Mouse (Mus musculus) neural tube, embryonic 13.5 days (tissue): ENCODE results near the gene Tmem238l. TPM values are rescaled to one million over a fixed set of nuclear protein-coding genes. Genes with fewer than 3 reads are reported as not detected.
A peak's percentile ranks its signal among the peaks of the same experiment; 100 is the strongest.

Source experiments
- ATAC-seq: fragments of 200-750 bp; cut with Nextera tagmentation; 2 replicates; pipeline ENCODE4 v1.8.0; 2017; ENCODE audit warnings: low read depth, mild to moderate bottlenecking, moderate TSS enrichment, moderate library complexity
- H3K27ac ChIP-seq: fragments of 300-500 bp; sonication (generic); replicated peaks from 2 replicates; pipeline ENCODE4 v1.5.1; 2015; ENCODE audit warnings: moderate library complexity, mild to moderate bottlenecking, inconsistent platforms
- H3K27me3 ChIP-seq: fragments of 300-500 bp; sonication (generic); 2 replicates; pipeline ENCODE4 v1.6.1; 2015; ENCODE audit warnings: mild to moderate bottlenecking, inconsistent platforms
- H3K36me3 ChIP-seq: fragments of 300-500 bp; sonication (generic); 2 replicates; pipeline ENCODE4 v1.6.1; 2015; ENCODE audit warnings: mild to moderate bottlenecking, inconsistent platforms
- H3K4me1 ChIP-seq: fragments of 300-500 bp; sonication (generic); replicated peaks from 2 replicates; pipeline ENCODE4 v1.6.1; 2015; ENCODE audit warnings: inconsistent platforms
- H3K4me2 ChIP-seq: fragments of 300-500 bp; sonication (generic); 2 replicates; pipeline ENCODE4 v1.6.1; 2015; ENCODE audit warnings: inconsistent platforms, mild to moderate bottlenecking, moderate library complexity
- H3K4me3 ChIP-seq: fragments of 300-500 bp; sonication (generic); 2 replicates; pipeline ENCODE4 v1.5.1; 2015; ENCODE audit warnings: mild to moderate bottlenecking, inconsistent platforms
- H3K9ac ChIP-seq: fragments of 300-500 bp; sonication (generic); 2 replicates; pipeline ENCODE4 v1.6.1; 2015; ENCODE audit warnings: moderate library complexity, mild to moderate bottlenecking, inconsistent platforms
- H3K9me3 ChIP-seq: fragments of 300-500 bp; sonication (generic); 2 replicates; pipeline ENCODE4 v1.6.1; 2016; ENCODE audit warnings: inconsistent platforms
- WGBS: fragments of 180-500 bp; shearing (Covaris S2); methylation state at CpG from one replicate; pipeline ENCODE4 v1.1.7; 2015; 5-methylcytosine and 5-hydroxymethylcytosine counted together
- polyA plus RNA-seq: library from polyadenylated mRNA; unstranded; fragments of >200 nt; fragmentation: Nextera tagmentation; extraction: Ambion mirVana; gene quantifications from 2 replicates; pipeline ENCODE4 v1.2.1, GENCODE M21; 2015

Tmem238l gene
- not detected in 2 replicates for polyA plus RNA-seq

DNA sequence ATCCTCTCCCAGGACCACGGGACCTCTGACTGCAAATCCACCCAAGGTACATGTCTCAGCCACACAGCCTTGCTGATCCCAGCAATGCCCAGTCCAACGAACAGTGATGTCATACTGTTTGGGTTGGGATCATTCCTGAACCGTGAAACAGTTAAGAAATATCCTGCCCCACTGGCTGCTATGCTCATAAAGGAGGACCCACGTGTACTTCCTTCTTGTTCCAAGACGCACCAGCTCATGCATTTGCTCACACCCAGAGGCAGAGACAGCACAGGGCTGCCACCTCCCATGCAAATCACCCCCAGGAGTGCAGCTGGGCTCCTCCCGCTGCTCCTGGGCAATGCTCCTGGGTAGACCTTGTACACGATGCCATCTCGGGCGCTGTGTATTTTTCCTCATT, at the start of gene Tmem238l:
Tmem238l (plus strand) TSS at position 336 of the 400 bp plus-strand sequence.
- Histone ChIP-seq H3K4me1 (no peaks in the 10 kb centered on the region), H3K9me3 (no peaks in the 10 kb centered on the region), H3K27ac (no peak within 1 kb of the TSS), H3K9ac (no peak within 1 kb of the TSS), H3K27me3 (no peaks in the 10 kb centered on the region), H3K4me2 (no peak within 1 kb of the TSS), H3K36me3 (no peaks in the 10 kb centered on the region), H3K4me3 (no peak within 1 kb of the TSS)
- ATAC-seq: no peak
- WGBS: 78% methylated on average over 9 of the region's 9 CpGs

DNA sequence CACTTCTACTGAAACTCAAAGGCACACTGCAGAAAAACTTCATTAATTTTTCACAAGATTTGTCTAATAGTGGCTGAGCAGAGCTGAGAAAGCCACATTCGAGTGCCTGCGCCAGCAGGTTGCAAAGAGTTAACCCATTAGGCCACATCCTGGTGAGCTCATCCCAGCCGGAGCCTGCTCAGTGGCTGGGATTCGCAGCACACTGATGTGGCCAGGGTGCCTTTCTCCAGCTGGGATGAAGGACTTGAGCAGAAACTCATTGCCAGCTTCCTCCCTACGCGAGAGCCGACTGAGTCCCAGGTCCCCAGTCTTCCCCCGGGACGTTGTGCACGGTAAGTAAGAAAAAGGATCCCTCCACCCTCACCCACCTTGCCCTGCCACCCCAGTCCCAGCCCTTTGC, 44.6 kb upstream of the Tmem238l start, which contains the start of gene Pirt:
Pirt (plus strand) TSS at position 171 of the 400 bp plus-strand sequence.
- 50% methylated on average over 10 of the region's 10 CpGs for WGBS
- no peaks in the 10 kb centered on the region for H3K36me3 ChIP-seq
- H3K9me3 ChIP-seq: no peaks in the 10 kb centered on the region
- H3K9ac ChIP-seq: peak within 1 kb of the TSS; percentile 38
- H3K4me1 ChIP-seq: peaks cover 5% of the 10 kb centered on the region; the same call in 1 of the 2 replicates
- ATAC-seq: no peak
- peak within 1 kb of the TSS; percentile 34 for H3K4me2 ChIP-seq
- H3K27me3 ChIP-seq: no peaks in the 10 kb centered on the region
- H3K4me3 ChIP-seq: peak within 1 kb of the TSS; percentile 20
- H3K27ac ChIP-seq: peak within 1 kb of the TSS; percentile 78

DNA sequence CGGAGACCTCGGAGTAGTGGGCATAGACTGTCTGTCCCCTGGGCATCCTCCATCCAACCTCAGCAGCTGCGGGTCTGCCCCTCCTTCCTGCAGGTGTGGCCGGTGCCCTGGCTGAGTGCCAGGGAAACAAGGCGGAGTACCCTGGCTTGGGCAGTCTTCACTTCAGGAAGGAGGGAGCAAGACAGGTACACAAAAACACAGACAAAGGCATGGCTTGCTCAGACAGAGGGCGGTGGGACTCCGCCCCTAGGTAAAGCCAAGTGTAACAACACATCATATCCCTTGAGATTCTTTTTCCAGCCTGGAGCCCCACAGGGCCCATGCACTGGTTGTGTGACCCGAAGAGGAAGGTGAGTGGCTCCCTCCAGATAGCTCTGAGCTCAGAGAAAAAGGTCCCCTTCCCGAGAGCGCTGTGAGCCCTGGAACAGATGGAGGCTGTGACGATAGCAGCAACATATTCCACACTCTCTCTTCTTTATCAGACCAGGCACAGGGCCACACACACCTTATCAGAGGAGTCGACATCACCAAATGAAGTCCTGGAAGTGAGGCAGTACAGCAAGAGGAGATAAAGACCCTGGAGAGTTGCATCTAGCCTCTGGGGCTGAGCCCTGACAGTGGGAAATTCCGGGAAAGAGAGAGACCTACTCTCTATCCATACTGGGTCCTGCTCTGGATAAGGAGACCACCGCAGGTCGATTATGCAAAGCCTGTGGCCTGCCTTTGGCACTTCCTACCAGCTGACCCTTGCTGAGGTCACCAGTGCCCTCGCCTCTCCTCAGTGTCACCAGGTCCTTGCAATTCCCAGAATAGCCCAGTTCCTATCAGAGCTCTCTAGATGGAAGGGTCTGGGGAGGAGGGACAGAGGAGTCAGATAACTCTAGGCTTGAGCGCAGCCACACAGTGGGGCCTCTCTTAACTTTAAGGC, 43.6 kb upstream of the Tmem238l start:
- H3K36me3 ChIP-seq: no peaks in the 10 kb centered on the region
- H3K9ac ChIP-seq: peak overlapping the region; percentile 38
- H3K9me3 ChIP-seq: no peaks in the 10 kb centered on the region
- ATAC-seq: no peak
- WGBS: 61% methylated on average over 17 of the region's 17 CpGs
- H3K4me1 ChIP-seq: peaks cover 5% of the 10 kb centered on the region; the same call in 1 of the 2 replicates
- H3K4me3 ChIP-seq: peak overlapping the region; percentile 20
- H3K27ac ChIP-seq: peak overlapping the region; percentile 78; the same call in 1 of the 2 replicates
- no peaks in the 10 kb centered on the region for H3K27me3 ChIP-seq
- H3K4me2 ChIP-seq: peak overlapping the region; percentile 34

DNA sequence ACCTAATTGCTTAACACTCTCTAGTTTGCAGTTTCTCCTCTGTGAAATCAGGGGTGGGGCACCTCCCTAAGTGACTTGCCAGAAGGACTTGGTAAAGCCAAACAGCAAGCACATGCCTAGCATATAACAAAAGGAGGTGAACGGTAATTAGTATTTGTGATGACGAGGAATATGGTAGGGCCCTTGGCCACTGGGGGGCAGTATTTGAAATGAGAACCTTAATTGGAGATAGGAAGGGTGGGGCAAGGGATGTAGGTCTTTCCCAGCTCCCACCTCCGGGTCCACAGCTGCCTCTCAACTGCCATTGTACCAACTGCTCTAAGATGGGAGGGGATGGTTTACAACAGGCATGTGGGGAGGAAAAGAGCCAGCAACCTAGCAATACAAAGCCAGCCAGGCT, 42.2 kb upstream of the Tmem238l start:
- H3K4me2 ChIP-seq: peak overlapping the region; percentile 34; the same call in 1 of the 2 replicates
- no peak overlapping the region for H3K9ac ChIP-seq
- H3K27me3 ChIP-seq: no peaks in the 10 kb centered on the region
- no peaks in the 10 kb centered on the region for H3K36me3 ChIP-seq
- no peaks in the 10 kb centered on the region for H3K9me3 ChIP-seq
- WGBS: 15% methylated on average over 3 of the region's 3 CpGs
- H3K27ac ChIP-seq: no peak overlapping the region
- no peak overlapping the region for H3K4me3 ChIP-seq
- no peak for ATAC-seq
- peaks cover 5% of the 10 kb centered on the region; the same call in 1 of the 2 replicates for H3K4me1 ChIP-seq

DNA sequence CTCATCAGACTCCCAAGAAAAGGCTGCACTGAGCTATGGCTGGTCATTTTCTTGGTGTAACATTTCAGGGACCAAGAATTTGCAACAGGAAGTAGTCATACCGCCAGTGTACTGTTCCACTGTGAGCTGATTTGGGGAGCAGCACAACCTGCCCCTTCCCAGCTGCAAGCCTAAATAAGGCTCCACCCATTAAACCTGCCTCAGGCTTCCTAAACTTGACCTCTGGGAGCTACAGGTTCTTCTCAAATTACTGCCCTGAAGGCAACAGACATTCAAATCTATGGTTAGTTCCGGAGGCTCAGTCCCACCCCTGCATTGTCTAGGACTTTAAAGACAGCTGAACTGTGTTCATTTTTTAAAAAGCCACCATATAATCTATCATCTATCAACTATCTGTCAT, 36.4 kb upstream of the Tmem238l start:
- Histone ChIP-seq H3K9ac (no peak overlapping the region), H3K4me2 (no peak overlapping the region), H3K4me1 (no peaks in the 10 kb centered on the region; the same call in 1 of the 2 replicates), H3K36me3 (no peaks in the 10 kb centered on the region), H3K9me3 (no peaks in the 10 kb centered on the region), H3K27ac (no peak overlapping the region), H3K27me3 (no peaks in the 10 kb centered on the region), H3K4me3 (no peak overlapping the region)
- 64% methylated on average over 2 of the region's 2 CpGs for WGBS
- ATAC-seq: no peak

DNA sequence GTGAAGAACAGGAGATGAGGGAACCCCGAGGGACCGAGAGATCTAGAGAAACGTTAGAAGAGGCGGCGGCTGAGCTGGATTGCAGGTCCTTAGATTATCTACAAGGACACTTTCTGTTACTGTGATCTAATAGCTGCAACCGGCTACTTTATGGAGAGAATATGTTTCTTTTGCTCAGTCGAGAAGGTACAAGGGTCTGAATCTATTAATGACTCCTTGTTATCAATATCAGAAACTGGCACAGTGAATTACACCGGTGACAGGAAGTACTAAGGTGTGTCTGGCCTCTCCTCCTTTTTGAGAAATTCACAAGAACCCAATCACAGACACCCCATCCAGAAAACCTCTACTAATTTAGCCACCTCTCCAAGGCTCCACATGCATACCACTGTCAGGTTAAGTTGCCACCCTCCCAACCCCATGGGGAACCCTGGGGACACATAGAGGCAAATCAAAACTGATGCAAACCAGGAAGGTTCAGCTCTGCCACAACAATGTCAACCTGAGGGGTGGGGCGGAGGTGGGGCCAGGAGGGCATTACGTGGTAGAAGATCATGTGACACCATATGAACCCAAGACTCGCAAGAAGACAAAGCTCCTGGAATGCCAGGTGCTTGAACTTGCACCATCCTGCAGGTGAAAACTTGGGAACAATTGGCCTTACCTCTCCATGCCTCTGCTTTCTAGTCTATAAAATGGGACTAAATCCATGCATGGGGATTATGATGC, 32.2 kb upstream of the Tmem238l start:
- no peak for ATAC-seq
- no peak overlapping the region for H3K4me3 ChIP-seq
- no peaks in the 10 kb centered on the region for H3K36me3 ChIP-seq
- H3K9ac ChIP-seq: no peak overlapping the region
- H3K4me1 ChIP-seq: no peaks in the 10 kb centered on the region; the same call in 1 of the 2 replicates
- no peak overlapping the region for H3K27ac ChIP-seq
- no peaks in the 10 kb centered on the region for H3K9me3 ChIP-seq
- WGBS: 91% methylated on average over 11 of the region's 11 CpGs
- H3K4me2 ChIP-seq: no peak overlapping the region
- no peaks in the 10 kb centered on the region for H3K27me3 ChIP-seq

DNA sequence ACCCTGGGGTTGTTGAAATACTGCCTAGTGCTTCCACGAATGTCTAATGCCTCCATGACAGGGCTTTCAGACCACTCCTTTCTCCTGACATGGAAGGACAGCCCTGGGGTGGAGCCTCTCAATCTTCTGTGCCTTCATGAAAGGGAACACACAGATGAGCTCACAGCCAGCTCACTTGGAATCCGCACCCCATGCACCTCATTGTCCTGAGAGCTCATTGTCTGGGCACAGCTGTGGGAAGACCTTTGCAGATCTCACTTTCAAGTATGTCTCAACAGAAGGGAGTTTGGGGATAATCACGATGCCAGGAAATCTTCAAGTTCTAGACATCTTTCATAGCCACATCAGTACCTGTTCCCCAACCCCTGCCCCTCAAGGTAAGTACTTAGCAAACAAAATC, 28.1 kb upstream of the Tmem238l start:
- Histone ChIP-seq H3K9ac (no peak overlapping the region), H3K27ac (no peak overlapping the region), H3K27me3 (no peaks in the 10 kb centered on the region), H3K9me3 (no peaks in the 10 kb centered on the region), H3K4me3 (no peak overlapping the region), H3K4me1 (no peaks in the 10 kb centered on the region), H3K4me2 (no peak overlapping the region), H3K36me3 (no peaks in the 10 kb centered on the region)
- no peak for ATAC-seq
- WGBS: 62% methylated on average over 3 of the region's 3 CpGs

DNA sequence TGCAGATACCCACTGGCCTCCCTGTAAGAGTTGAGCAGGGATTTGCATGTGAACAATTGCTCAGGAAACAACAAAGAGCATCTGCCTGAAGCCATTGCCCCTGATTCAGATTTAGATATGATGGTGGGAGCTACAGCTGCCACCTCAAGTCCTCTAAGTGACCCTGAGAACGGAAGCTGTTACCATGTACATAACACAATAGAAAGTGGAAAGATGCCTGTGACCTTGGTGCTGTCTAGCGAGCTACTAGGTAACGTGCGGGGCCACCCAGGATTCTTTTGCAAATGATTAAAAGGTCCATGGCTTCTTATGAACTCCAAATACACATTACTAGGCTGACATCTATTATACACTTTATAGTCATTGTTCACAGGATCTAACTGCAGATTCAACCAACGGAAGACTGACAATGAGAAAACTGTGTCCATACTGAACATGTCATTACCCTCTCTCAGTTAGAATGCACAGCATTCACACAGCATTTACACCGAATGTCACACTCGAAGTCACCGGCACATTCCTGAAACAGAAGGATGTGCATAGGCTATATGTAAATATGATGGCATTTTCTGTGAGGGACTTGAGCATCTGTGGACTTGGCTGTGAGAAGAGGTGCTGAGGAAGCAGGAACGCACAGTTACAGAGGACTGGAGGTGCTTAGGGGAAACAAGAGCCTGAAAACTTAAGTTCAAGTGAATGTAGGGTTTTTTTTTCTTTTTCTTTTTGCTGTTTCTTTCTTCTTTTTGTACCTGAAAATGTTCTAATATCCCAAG, 23.4 kb upstream of the Tmem238l start:
- ATAC-seq: no peak
- Histone ChIP-seq H3K4me3 (no peak overlapping the region), H3K4me1 (no peaks in the 10 kb centered on the region), H3K9ac (no peak overlapping the region), H3K4me2 (no peak overlapping the region), H3K27me3 (no peaks in the 10 kb centered on the region), H3K36me3 (no peaks in the 10 kb centered on the region), H3K9me3 (no peaks in the 10 kb centered on the region), H3K27ac (no peak overlapping the region)
- WGBS: 66% methylated on average over 9 of the region's 9 CpGs

DNA sequence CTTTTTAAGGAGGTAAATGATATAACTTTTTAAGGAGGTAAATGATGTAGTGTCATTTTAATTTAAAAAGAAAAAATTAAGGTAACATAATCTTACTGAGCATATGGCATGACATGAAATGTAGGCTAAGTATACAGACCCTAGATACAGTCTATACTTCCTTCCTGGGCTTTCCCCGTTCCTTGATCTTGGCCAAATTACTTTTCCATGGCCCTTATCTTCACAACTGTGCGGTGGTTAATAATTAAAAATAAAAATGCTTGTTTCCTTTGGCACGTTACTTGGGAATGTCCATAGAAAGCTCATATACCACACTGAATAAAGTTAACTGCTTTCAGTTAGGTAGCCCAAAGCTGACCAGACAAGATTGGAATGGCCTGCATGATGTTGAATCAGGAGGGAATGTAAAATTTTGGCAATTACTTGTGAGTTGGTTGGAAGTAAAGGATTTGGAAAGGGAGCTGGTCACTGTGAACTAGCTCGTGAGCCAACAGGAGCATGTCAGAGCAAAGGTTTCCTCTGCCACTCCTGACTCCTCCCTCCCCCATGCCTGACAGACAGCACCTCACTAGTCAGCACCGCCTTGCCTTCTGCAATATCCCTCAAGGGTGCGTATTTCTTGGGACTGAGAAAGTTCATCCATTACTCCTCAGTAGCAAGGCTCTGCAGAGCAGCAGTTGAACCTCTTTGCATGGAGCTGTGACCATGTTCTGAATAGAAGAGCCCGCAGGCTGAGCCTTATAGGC, 21.8 kb upstream of the Tmem238l start:
- Histone ChIP-seq H3K4me3 (no peak overlapping the region), H3K27me3 (no peaks in the 10 kb centered on the region), H3K27ac (no peak overlapping the region), H3K36me3 (no peaks in the 10 kb centered on the region), H3K9ac (no peak overlapping the region), H3K4me2 (no peak overlapping the region), H3K9me3 (no peaks in the 10 kb centered on the region), H3K4me1 (no peaks in the 10 kb centered on the region)
- WGBS: 86% methylated on average over 7 of the region's 7 CpGs
- ATAC-seq: no peak

DNA sequence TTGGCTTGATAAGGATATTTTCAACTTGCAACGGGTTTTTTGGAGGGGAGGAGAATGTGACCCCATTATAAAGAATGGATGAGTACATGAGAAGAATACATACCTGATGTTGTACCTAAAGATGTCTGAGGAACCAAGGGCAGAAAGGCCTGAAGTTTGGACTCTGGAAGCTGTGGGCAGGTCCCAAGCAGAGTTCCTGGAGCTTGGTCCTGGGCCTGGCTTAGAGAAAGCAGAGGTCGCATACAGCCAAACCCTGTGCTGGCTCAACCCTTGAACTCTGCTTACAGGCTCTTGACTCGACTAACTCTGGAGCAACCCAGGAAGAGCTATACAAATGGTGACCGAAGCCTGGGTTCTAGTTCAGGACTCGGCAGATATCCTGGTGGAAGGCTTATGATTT, 14.4 kb upstream of the Tmem238l start:
- no peak overlapping the region for H3K9ac ChIP-seq
- no peak overlapping the region for H3K4me3 ChIP-seq
- 94% methylated on average over 5 of the region's 5 CpGs for WGBS
- no peaks in the 10 kb centered on the region for H3K36me3 ChIP-seq
- H3K4me2 ChIP-seq: no peak overlapping the region
- ATAC-seq: no peak
- no peaks in the 10 kb centered on the region for H3K9me3 ChIP-seq
- H3K27ac ChIP-seq: no peak overlapping the region
- H3K4me1 ChIP-seq: no peaks in the 10 kb centered on the region
- no peaks in the 10 kb centered on the region for H3K27me3 ChIP-seq

DNA sequence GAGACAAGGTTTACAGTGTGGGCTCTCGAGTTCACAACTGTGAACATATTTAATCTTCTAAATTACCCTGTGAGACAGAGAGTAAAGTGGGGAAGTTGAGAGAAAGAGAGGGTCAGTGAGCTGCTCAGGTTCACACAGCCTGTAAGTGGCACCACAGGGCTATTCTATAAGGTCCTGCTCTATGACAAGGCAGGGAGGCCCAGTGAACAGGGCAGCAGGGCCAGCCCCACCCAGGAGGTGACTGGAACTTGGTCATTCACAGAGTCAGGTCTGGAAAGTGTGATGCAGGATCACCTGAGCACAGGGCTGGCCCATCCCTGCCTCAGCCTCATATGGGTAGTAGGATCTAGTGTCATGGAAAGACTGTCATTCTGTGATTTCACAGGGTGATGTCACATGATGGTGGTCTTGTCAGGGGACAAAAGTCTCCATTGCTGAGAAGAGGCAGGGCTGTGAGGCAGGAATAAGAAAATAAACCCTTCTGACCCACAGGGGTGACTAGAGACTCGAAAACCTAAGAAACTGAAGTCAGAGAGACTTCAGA, 11.1 kb upstream of the Tmem238l start:
- 62% methylated on average over 2 of the region's 2 CpGs for WGBS

More for the DNA sequence above, 11.1 kb upstream of the Tmem238l start:
- Histone ChIP-seq H3K4me2 (no peak overlapping the region), H3K9ac (no peak overlapping the region), H3K27me3 (no peaks in the 10 kb centered on the region), H3K4me1 (no peaks in the 10 kb centered on the region), H3K4me3 (no peak overlapping the region), H3K27ac (no peak overlapping the region), H3K9me3 (no peaks in the 10 kb centered on the region), H3K36me3 (no peaks in the 10 kb centered on the region)
- ATAC-seq: no peak
